Mouse (Mus musculus) C2C12 (cell line): ENCODE measurements around the gene Ldlrad1.

ENCODE experiments used
- CEBPB ChIP-seq: IDR thresholded peaks from one replicate; pipeline ENCODE4 v1.6.1; 2011; ENCODE audit warnings: low read depth, mild to moderate bottlenecking, control low read depth, moderate library complexity
- CTCF ChIP-seq: IDR thresholded peaks from one replicate; pipeline ENCODE4 v1.5.1; 2011; ENCODE audit not compliant: control insufficient read depth, insufficient read depth, insufficient read length
- MAX ChIP-seq: IDR thresholded peaks from one replicate; pipeline ENCODE4 v1.6.1; 2011; ENCODE audit warnings: mild to moderate bottlenecking, control low read depth
- MYOD1 ChIP-seq: IDR thresholded peaks from one replicate; pipeline ENCODE4 v1.6.1; 2011; ENCODE audit warnings: low read depth; ENCODE audit not compliant: control insufficient read depth, insufficient read length
- MYOG ChIP-seq: IDR thresholded peaks from one replicate; pipeline ENCODE4 v1.6.1; 2011; ENCODE audit not compliant: control insufficient read depth, insufficient read length; ENCODE audit errors: extremely low read depth
- USF1 ChIP-seq: IDR thresholded peaks from one replicate; pipeline ENCODE4 v1.6.1; 2011; ENCODE audit warnings: low read depth, mild to moderate bottlenecking, control low read depth, moderate library complexity

- TF ChIP-seq CTCF: no peak
- TF ChIP-seq USF1: no peak
- TF ChIP-seq CEBPB: no peak
- no peak for TF ChIP-seq MAX
- TF ChIP-seq MYOD1: no peak
- TF ChIP-seq MYOG: no peak
Measured at GRCm38 (mm10) chr4:107160181-107160580, 48.8 kb upstream of the Ldlrad1 start.
